Mouse (Mus musculus) MEL (cell line): ENCODE data around the gene Gm20481. TPM values are rescaled to one million over a fixed set of nuclear protein-coding genes. Genes with fewer than 3 reads are reported as not detected.

ENCODE experiments used
- DNase-seq: peaks from one replicate; pipeline ENCODE4 v3.0.0; 2011; ENCODE audit warnings: low read depth, low spot score
- H3K27ac ChIP-seq: 2 replicates; pipeline ENCODE4 v1.5.1; 2012; ENCODE audit warnings: low read depth, mild to moderate bottlenecking, control low read depth, low read length, moderate library complexity; ENCODE audit not compliant: control insufficient read depth
- H3K27me3 ChIP-seq, 2 experiments: fragments of 150-350 bp in 1 of 2; sonication (generic) in 1 of 2; 2 replicates each; pipeline ENCODE4 v1.6.1; 2012; ENCODE audit warnings: low read length in 2 of 2, mild to moderate bottlenecking in 2 of 2, improper control_type of control experiment in 1 of 2, moderate library complexity in 1 of 2; ENCODE audit not compliant: insufficient read depth in 2 of 2, control insufficient read depth in 1 of 2
- H3K36me3 ChIP-seq, 2 experiments: 2 replicates each; pipeline ENCODE4 v1.6.1; 2012 to 2014; ENCODE audit warnings: low read length in 2 of 2, improper control_type of control experiment in 1 of 2, inconsistent platforms in 1 of 2, mild to moderate bottlenecking in 1 of 2; ENCODE audit not compliant: insufficient read depth in 2 of 2, control insufficient read depth in 1 of 2
- H3K4me1 ChIP-seq, 2 experiments: fragments of 150-350 bp in 1 of 2; sonication (generic) in 1 of 2; 2 replicates each; pipeline ENCODE4 v1.6.1; 2012; ENCODE audit warnings: low read length in 2 of 2, improper control_type of control experiment in 1 of 2, mild to moderate bottlenecking in 1 of 2; ENCODE audit not compliant: insufficient read depth in 2 of 2, control insufficient read depth in 1 of 2
- H3K4me3 ChIP-seq, 2 experiments: fragments of 150-350 bp in 1 of 2; sonication (generic) in 1 of 2; 2 replicates each; pipeline ENCODE4 v1.5.1; 2012; ENCODE audit warnings: low read depth in 2 of 2, low read length in 2 of 2, mild to moderate bottlenecking in 2 of 2, moderate library complexity in 2 of 2, control low read depth in 1 of 2, improper control_type of control experiment in 1 of 2; ENCODE audit not compliant: control insufficient read depth in 1 of 2, insufficient read depth in 1 of 2
- H3K79me2 ChIP-seq: 2 replicates; pipeline ENCODE4 v1.6.1; 2012; ENCODE audit warnings: mild to moderate bottlenecking, low read length, moderate library complexity; ENCODE audit not compliant: control insufficient read depth, poor library complexity, insufficient read depth
- H3K9ac ChIP-seq: 2 replicates; pipeline ENCODE4 v1.6.1; 2012; ENCODE audit warnings: low read depth, mild to moderate bottlenecking, control low read depth, low read length, moderate library complexity; ENCODE audit not compliant: control insufficient read depth, poor library complexity, severe bottlenecking
- H3K9me3 ChIP-seq: fragments of 150-350 bp; sonication (generic); replicated peaks from 2 replicates; pipeline ENCODE4 v1.6.1; 2012; ENCODE audit warnings: mild to moderate bottlenecking, low read length, improper control_type of control experiment, moderate library complexity; ENCODE audit not compliant: insufficient read depth
- CHD1 ChIP-seq: IDR thresholded peaks from 2 replicates; pipeline ENCODE4 v1.6.1; 2012; ENCODE audit warnings: low read depth, mild to moderate bottlenecking, inconsistent platforms, low read length, improper control_type of control experiment
- CHD2 ChIP-seq: IDR thresholded peaks from 2 replicates; pipeline ENCODE4 v1.6.1; 2011; ENCODE audit warnings: low read length, improper control_type of control experiment
- CTCF ChIP-seq, 3 experiments: IDR thresholded peaks in 2 of 3; conservative IDR thresholded peaks in 1 of 3; 2 replicates each; pipeline ENCODE4 v1.5.1; 2011 to 2012; ENCODE audit warnings: low read length in 3 of 3, low read depth in 2 of 3, mild to moderate bottlenecking in 2 of 3, improper control_type of control experiment in 1 of 3, inconsistent platforms in 1 of 3, mixed read lengths in 1 of 3, moderate library complexity in 1 of 3; ENCODE audit not compliant: control insufficient read depth in 1 of 3, insufficient read depth in 1 of 3, poor library complexity in 1 of 3, severe bottlenecking in 1 of 3
- E2F4 ChIP-seq: IDR thresholded peaks from 2 replicates; pipeline ENCODE4 v1.6.1; 2011; ENCODE audit warnings: low read depth, low read length, improper control_type of control experiment, borderline replicate concordance
- ELF1 ChIP-seq: IDR thresholded peaks from 2 replicates; pipeline ENCODE4 v1.6.1; 2014; ENCODE audit warnings: low read depth, mild to moderate bottlenecking, inconsistent platforms, low read length, improper control_type of control experiment, moderate library complexity
- EP300 ChIP-seq, 2 experiments: IDR thresholded peaks; 2 replicates each; pipeline ENCODE4 v1.6.1; 2011; ENCODE audit warnings: improper control_type of control experiment in 2 of 2, low read length in 2 of 2, low read depth in 1 of 2, mild to moderate bottlenecking in 1 of 2
- ETS1 ChIP-seq: IDR thresholded peaks from 2 replicates; pipeline ENCODE4 v1.6.1; 2012; ENCODE audit warnings: low read depth, mild to moderate bottlenecking, inconsistent platforms, low read length, improper control_type of control experiment, moderate library complexity
- GATA1 ChIP-seq: IDR thresholded peaks from 2 replicates; pipeline ENCODE4 v1.6.1; 2011; ENCODE audit warnings: low read depth, low read length, improper control_type of control experiment
- HCFC1 ChIP-seq: IDR thresholded peaks from 2 replicates; pipeline ENCODE4 v1.6.1; 2012; ENCODE audit warnings: low read depth, mild to moderate bottlenecking, inconsistent platforms, low read length, improper control_type of control experiment, moderate library complexity
- JUND ChIP-seq: IDR thresholded peaks from 2 replicates; pipeline ENCODE4 v1.6.1; 2011; ENCODE audit warnings: low read depth, mild to moderate bottlenecking, improper control_type of control experiment, low read length
- KAT2A ChIP-seq: conservative IDR thresholded peaks from 2 replicates; pipeline ENCODE4 v1.6.1; 2012; ENCODE audit warnings: low read depth, low read length, improper control_type of control experiment, inconsistent platforms
- MAFK ChIP-seq: IDR thresholded peaks from 2 replicates; pipeline ENCODE4 v1.6.1; 2011; ENCODE audit warnings: low read depth, mild to moderate bottlenecking, low read length, improper control_type of control experiment, borderline replicate concordance
- MAX ChIP-seq: IDR thresholded peaks from 2 replicates; pipeline ENCODE4 v1.6.1; 2011; ENCODE audit warnings: low read length, improper control_type of control experiment
- MAZ ChIP-seq: IDR thresholded peaks from 2 replicates; pipeline ENCODE4 v1.6.1; 2012; ENCODE audit warnings: low read depth, mild to moderate bottlenecking, inconsistent platforms, low read length, improper control_type of control experiment
- MEF2A ChIP-seq: IDR thresholded peaks from 2 replicates; pipeline ENCODE4 v1.6.1; 2014; ENCODE audit warnings: low read depth, mild to moderate bottlenecking, inconsistent platforms, low read length, improper control_type of control experiment; ENCODE audit not compliant: poor library complexity, insufficient replicate concordance, severe bottlenecking; ENCODE audit errors: extremely low read depth
- MXI1 ChIP-seq: IDR thresholded peaks from 2 replicates; pipeline ENCODE4 v1.6.1; 2011; ENCODE audit warnings: mild to moderate bottlenecking, low read depth, low read length, improper control_type of control experiment
- MYB ChIP-seq: IDR thresholded peaks from 2 replicates; pipeline ENCODE4 v1.6.1; 2011; ENCODE audit warnings: mild to moderate bottlenecking, low read depth, low read length, improper control_type of control experiment
- MYC ChIP-seq: IDR thresholded peaks from 2 replicates; pipeline ENCODE4 v1.6.1; 2011; ENCODE audit warnings: low read depth, mild to moderate bottlenecking, low read length, improper control_type of control experiment, moderate library complexity
- NELFE ChIP-seq: IDR thresholded peaks from 2 replicates; pipeline ENCODE4 v1.6.1; 2011; ENCODE audit warnings: low read depth, low read length, improper control_type of control experiment
- NRF1 ChIP-seq: IDR thresholded peaks from 2 replicates; pipeline ENCODE4 v1.6.1; 2014; ENCODE audit warnings: low read depth, mild to moderate bottlenecking, inconsistent platforms, low read length, improper control_type of control experiment, moderate library complexity; ENCODE audit not compliant: poor library complexity, insufficient read depth, severe bottlenecking
- POLR2A ChIP-seq, 2 experiments: IDR thresholded peaks; 2 replicates each; pipeline ENCODE4 v1.6.1; 2011 to 2012; ENCODE audit warnings: low read length in 2 of 2, mild to moderate bottlenecking in 2 of 2, control low read depth in 1 of 2, improper control_type of control experiment in 1 of 2, low read depth in 1 of 2, moderate library complexity in 1 of 2; ENCODE audit not compliant: control insufficient read depth in 1 of 2, insufficient read depth in 1 of 2, poor library complexity in 1 of 2
- POLR2AphosphoS2 ChIP-seq: IDR thresholded peaks from 2 replicates; pipeline ENCODE4 v1.6.1; 2011; ENCODE audit warnings: low read length, improper control_type of control experiment
- POLR2AphosphoS5 ChIP-seq: IDR thresholded peaks from 2 replicates; pipeline ENCODE4 v1.6.1; 2012; ENCODE audit warnings: low read depth, borderline replicate concordance, mild to moderate bottlenecking, inconsistent platforms, low read length, moderate library complexity, mixed read lengths
- RAD21 ChIP-seq: IDR thresholded peaks from 2 replicates; pipeline ENCODE4 v1.6.1; 2011; ENCODE audit warnings: mild to moderate bottlenecking, low read depth, low read length, improper control_type of control experiment
- RCOR1 ChIP-seq: IDR thresholded peaks from 2 replicates; pipeline ENCODE4 v1.6.1; 2012; ENCODE audit warnings: low read depth, mild to moderate bottlenecking, inconsistent platforms, low read length, improper control_type of control experiment
- SIN3A ChIP-seq: IDR thresholded peaks from 2 replicates; pipeline ENCODE4 v1.6.1; 2012; ENCODE audit warnings: low read length, improper control_type of control experiment, inconsistent platforms
- SMC3 ChIP-seq: IDR thresholded peaks from 2 replicates; pipeline ENCODE4 v1.6.1; 2011; ENCODE audit warnings: low read depth, low read length, improper control_type of control experiment
- TAL1 ChIP-seq: IDR thresholded peaks from 2 replicates; pipeline ENCODE4 v1.6.1; 2012; ENCODE audit warnings: mild to moderate bottlenecking, inconsistent platforms, low read length, moderate library complexity, mixed read lengths
- TBP ChIP-seq: IDR thresholded peaks from 2 replicates; pipeline ENCODE4 v1.8.0; 2011; ENCODE audit warnings: low read depth, low read length, improper control_type of control experiment
- TCF12 ChIP-seq: IDR thresholded peaks from 2 replicates; pipeline ENCODE4 v1.6.1; 2014; ENCODE audit warnings: low read depth, mild to moderate bottlenecking, inconsistent platforms, low read length, improper control_type of control experiment, moderate library complexity
- USF1 ChIP-seq: IDR thresholded peaks from 2 replicates; pipeline ENCODE4 v1.6.1; 2014; ENCODE audit warnings: low read depth, mild to moderate bottlenecking, inconsistent platforms, low read length, improper control_type of control experiment, moderate library complexity
- USF2 ChIP-seq, 2 experiments: IDR thresholded peaks; 2 replicates each; pipeline ENCODE4 v1.6.1; 2011 to 2012; ENCODE audit warnings: improper control_type of control experiment in 2 of 2, low read length in 2 of 2, borderline replicate concordance in 1 of 2, inconsistent platforms in 1 of 2, low read depth in 1 of 2, mild to moderate bottlenecking in 1 of 2; ENCODE audit not compliant: insufficient read depth in 1 of 2
- ZC3H11A ChIP-seq: IDR thresholded peaks from 2 replicates; pipeline ENCODE4 v1.6.1; 2012; ENCODE audit warnings: low read depth, mild to moderate bottlenecking, inconsistent platforms, low read length, improper control_type of control experiment
- ZKSCAN1 ChIP-seq: IDR thresholded peaks from 2 replicates; pipeline ENCODE4 v1.6.1; 2012; ENCODE audit warnings: low read depth, mild to moderate bottlenecking, inconsistent platforms, low read length, improper control_type of control experiment, moderate library complexity
- ZMIZ1 ChIP-seq: IDR thresholded peaks from 2 replicates; pipeline ENCODE4 v1.6.1; 2012; ENCODE audit warnings: low read depth, mild to moderate bottlenecking, inconsistent platforms, low read length, improper control_type of control experiment, moderate library complexity
- ZNF384 ChIP-seq: IDR thresholded peaks from 2 replicates; pipeline ENCODE4 v1.6.1; 2012; ENCODE audit warnings: low read depth, mild to moderate bottlenecking, inconsistent platforms, low read length, improper control_type of control experiment
- polyA plus RNA-seq, 2 experiments: library from polyadenylated mRNA; stranded (reverse) in 1 of 2; unstranded in 1 of 2; fragments of >175 nt in 1 of 2; fragments of >200 nt in 1 of 2; gene quantifications; 2 replicates each; pipeline versions ENCODE4 v1.2.1 to v1.2.4; 2012; ENCODE audit warnings: low replicate concordance in 2 of 2, low read depth in 1 of 2; ENCODE audit not compliant: insufficient read length in 2 of 2, insufficient read depth in 1 of 2, missing spikeins in 1 of 2
- total RNA-seq: library from RNA; depleted of rRNA; stranded (reverse); fragments of 300-350 nt; gene quantifications from 2 replicates; pipeline ENCODE4 v1.2.3, GENCODE M21; 2012

Gm20481 gene
- total and polyA plus RNA-seq, 3 experiments: not detected

GRCm38 (mm10) chr17:35000717-35001451, 31.2 kb downstream of the Gm20481 start, which contains the start of gene Vars:
Gene Vars (plus strand): TSS chr17:35000987.
- DNase-seq: peak; percentile 83
- H3K27me3 ChIP-seq: no peaks in the 10 kb centered on the region
- H3K36me3 ChIP-seq: peaks cover 0 to 7% of the 10 kb centered on the region in 2 experiments; a peak in 3 of 4 replicates
- peak within 1 kb of the TSS; percentile 100 for H3K9ac ChIP-seq
- peak within 1 kb of the TSS; percentile 70 to 89 for H3K4me3 ChIP-seq
- peak within 1 kb of the TSS; percentile 99 for H3K27ac ChIP-seq
- H3K4me1 ChIP-seq: peaks cover 0 to 4% of the 10 kb centered on the region in 2 experiments; a peak in 1 of 4 replicates
- H3K79me2 ChIP-seq: peaks cover 79% of the 10 kb centered on the region
- H3K9me3 ChIP-seq: no peaks in the 10 kb centered on the region
- TF ChIP-seq SMC3: no peak
- TF ChIP-seq ELF1: 0 out of 2 replicates have a peak, but pooled peaks have one; percentile 31
- TF ChIP-seq USF2 (IDR thresholded peaks at IDR 0.05; ENCODE audit: borderline replicate concordance in 1 of 2, insufficient read depth in 1 of 2, low read depth in 1 of 2, low read length in 2 of 2): no peak
- no peak for TF ChIP-seq ETS1
- TF ChIP-seq NELFE: peak; percentile 47
- TF ChIP-seq MYB: no peak
- TF ChIP-seq EP300 (IDR thresholded peaks at IDR 0.05; ENCODE audit: low read depth in 1 of 2, low read length in 2 of 2): no peak
- no peak for TF ChIP-seq ZKSCAN1
- peak; percentile 39; the same call in 1 of the 2 replicates for TF ChIP-seq HCFC1
- peak; percentile 75; the same call in 1 of the 2 replicates for TF ChIP-seq E2F4
- 0 out of 2 replicates have a peak, but pooled peaks have one; percentile 2 for TF ChIP-seq TBP
- TF ChIP-seq NRF1: peak; percentile 31; the same call in 1 of the 2 replicates
- no peak; the same call in 1 of the 2 replicates for TF ChIP-seq CHD1
- TF ChIP-seq ZNF384: no peak
- no peak; the same call in 1 of the 2 replicates for TF ChIP-seq MYC
- TF ChIP-seq KAT2A: no peak
- TF ChIP-seq RCOR1: no peak
- peak in 1 of 2 experiments; percentile 56; a peak in 1 of 4 replicates for TF ChIP-seq POLR2A (IDR thresholded peaks at IDR 0.05; ENCODE audit: control insufficient read depth in 1 of 2, insufficient read depth in 1 of 2, low read depth in 1 of 2, low read length in 2 of 2, poor library complexity in 1 of 2)
- TF ChIP-seq GATA1: no peak
- no peak for TF ChIP-seq MAZ
- TF ChIP-seq MAFK: no peak
- no peak for TF ChIP-seq ZC3H11A
- peak; percentile 80 for TF ChIP-seq MAX
- TF ChIP-seq MXI1: peak; percentile 76
- TF ChIP-seq TAL1: no peak
- no peak for TF ChIP-seq CTCF (IDR thresholded peaks at IDR 0.05 in 2 of 3, conservative IDR thresholded peaks at IDR 0.05 in 1 of 3; ENCODE audit: control insufficient read depth in 1 of 3, insufficient read depth in 1 of 3, low read depth in 2 of 3, low read length in 3 of 3, poor library complexity in 1 of 3, severe bottlenecking in 1 of 3)
- TF ChIP-seq MEF2A: no peak
- no peak for TF ChIP-seq RAD21
- TF ChIP-seq USF1: peak; percentile 34; the same call in 1 of the 2 replicates
- TF ChIP-seq POLR2AphosphoS2: no peak
- TF ChIP-seq SIN3A: no peak
- TF ChIP-seq ZMIZ1: no peak
- TF ChIP-seq POLR2AphosphoS5: no peak
- no peak for TF ChIP-seq CHD2
- TF ChIP-seq TCF12: 0 out of 2 replicates have a peak, but pooled peaks have one; percentile 62
- no peak for TF ChIP-seq JUND
